Mouse (Mus musculus): ENCODE results near the gene H2afy2. TPM values are rescaled to one million over a fixed set of nuclear protein-coding genes. Genes with fewer than 3 reads are reported as not detected.

H2afy2 gene
- 37.4 TPM for polyA plus RNA-seq (2014; fragmentation: Illumina TruSeq; extraction: RNeasy Lipid Tissue Mini Kit (QIAGEN cat#74804))

DNA sequence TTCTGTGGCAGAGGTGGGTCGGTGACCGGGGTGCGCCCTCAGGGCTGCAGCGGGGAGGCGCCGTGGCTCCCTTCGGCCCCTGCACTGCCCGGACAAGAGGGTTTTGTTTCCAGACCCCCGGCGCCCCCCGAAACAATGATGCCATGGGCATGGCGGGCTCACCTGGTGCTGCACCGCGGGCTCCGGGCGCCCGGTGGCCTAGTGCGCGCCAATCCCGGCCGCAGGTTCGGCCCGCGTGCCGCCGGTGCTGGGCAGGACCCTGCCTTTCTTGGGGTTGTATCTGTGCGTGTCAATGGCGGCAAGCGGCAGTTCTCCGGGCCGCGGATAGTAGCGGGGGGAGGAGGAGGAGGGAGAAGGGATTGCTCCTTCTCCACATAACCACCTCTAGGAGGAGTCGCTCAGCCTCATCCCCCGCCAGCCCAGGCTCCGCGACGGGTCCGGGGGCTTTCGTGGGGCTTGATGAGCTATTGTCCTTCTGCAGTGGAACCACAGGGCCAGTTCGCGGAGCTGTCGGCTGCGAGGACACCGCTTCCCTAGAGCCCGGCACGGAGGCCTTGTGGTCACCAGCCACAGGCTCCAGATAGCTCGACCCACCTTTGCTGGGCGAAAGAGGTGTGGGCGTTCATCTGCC is at the start of gene H2afy2:
Gene H2afy2 (minus strand): TSS at position 527 of the 631 bp plus-strand sequence.

DNA sequence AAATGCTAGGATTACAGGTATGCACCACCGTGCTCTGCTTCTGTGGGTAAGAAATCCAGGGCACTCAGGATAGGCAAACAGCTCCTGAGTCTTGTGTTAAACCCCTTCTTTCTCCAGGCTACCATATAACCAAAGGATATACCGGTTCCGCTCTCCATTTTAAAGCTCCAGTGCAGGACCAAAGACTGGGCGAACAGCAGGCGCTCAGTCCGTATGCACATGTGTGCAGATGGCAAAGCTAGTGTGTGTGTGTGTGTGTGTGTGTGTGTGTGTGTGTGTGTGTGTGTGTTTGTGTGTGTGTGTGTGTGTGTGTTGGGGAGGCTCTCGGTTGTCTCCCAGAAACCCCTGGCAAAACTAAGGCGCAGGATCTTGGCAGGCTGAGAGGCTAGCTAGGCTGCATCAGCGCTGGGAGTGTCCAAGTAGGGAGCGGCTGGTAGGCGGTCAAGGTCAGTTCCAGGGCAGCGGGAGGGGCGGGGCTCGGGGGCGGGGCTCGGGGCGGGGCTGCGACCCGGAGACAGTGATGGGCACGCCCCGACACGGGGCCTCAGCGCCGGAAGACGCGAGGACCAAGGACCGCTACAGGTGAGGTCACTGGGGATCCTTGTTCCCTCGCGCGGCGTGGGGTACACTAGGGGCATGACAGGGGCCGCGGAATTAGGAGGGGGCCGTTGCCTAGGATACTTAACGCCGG is 69.0 kb downstream of the H2afy2 start, which contains the start of gene Aifm2:
Gene Aifm2 (plus strand): TSS at position 493 of the 691 bp plus-strand sequence.

DNA sequence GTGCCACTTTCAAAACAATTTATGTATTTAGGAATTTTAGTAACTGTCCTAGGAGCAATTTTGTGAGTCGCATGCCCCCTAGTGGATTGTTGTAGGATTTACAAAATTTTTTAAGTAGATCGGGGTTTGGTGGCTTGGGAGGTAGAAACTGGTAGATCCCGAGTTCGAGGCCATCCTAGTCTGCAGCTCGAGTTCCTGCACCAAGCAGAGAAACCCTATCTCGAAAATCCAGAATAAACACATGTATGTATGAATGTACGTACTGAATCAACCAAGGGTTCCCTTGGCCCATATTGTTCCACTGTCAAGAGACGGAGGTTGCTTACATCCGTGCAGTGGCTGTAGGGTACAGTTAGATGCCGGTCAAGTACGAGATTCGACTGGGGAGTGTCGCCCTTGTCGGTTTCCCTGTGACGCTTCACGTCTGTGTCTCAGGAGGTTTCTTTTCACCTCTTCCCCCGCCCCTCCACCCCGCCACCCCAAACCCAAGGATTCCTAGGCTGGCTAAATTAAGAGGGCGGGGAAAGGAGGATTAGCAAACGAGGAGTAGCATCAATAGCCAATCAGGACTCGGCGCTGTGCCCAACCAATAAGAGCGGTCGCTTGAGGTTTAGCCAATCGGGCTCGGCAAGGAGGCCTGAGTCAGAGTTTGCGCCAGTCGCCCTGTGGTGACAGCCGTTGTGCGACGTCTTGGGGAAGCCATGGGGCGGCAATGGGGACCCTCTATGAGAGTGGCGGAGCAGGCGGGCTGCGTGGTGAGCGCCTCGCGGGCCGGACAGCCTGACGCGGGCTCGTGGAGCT is 88.9 kb downstream of the H2afy2 start, which contains the start of gene Tysnd1:
Gene Tysnd1 (plus strand): TSS at position 645 of the 801 bp plus-strand sequence.

Other genes with a start within 250 kb of the H2afy2 start
- gene Npffr1, start 188.7 kb downstream of the H2afy2 start, polyA plus RNA-seq (2014; fragmentation: Illumina TruSeq; extraction: RNeasy Lipid Tissue Mini Kit (QIAGEN cat#74804)), result not detected
- 92.8 TPM for gene Ppa1, start 135.6 kb downstream of the H2afy2 start, polyA plus RNA-seq (2014; fragmentation: Illumina TruSeq; extraction: RNeasy Lipid Tissue Mini Kit (QIAGEN cat#74804))
- 379 TPM for gene Sar1a, start 103.8 kb downstream of the H2afy2 start, polyA plus RNA-seq (2014; fragmentation: Illumina TruSeq; extraction: RNeasy Lipid Tissue Mini Kit (QIAGEN cat#74804))
- 0.46 TPM for gene Tysnd1, start 88.6 kb downstream of the H2afy2 start, polyA plus RNA-seq (2014; fragmentation: Illumina TruSeq; extraction: RNeasy Lipid Tissue Mini Kit (QIAGEN cat#74804))
- gene Aifm2, start 68.9 kb downstream of the H2afy2 start, polyA plus RNA-seq (2014; fragmentation: Illumina TruSeq; extraction: RNeasy Lipid Tissue Mini Kit (QIAGEN cat#74804)), result 4.4 TPM
- gene Col13a1, start 195.0 kb upstream of the H2afy2 start, polyA plus RNA-seq (2014; fragmentation: Illumina TruSeq; extraction: RNeasy Lipid Tissue Mini Kit (QIAGEN cat#74804)), result 1.1 TPM